Mouse (Mus musculus) liver, embryonic 11.5 days (tissue): ENCODE results near the gene Plekhg3. TPM values are rescaled to one million over a fixed set of nuclear protein-coding genes. Genes with fewer than 3 reads are reported as not detected.

Source experiments
- ATAC-seq: fragments of 200-750 bp; cut with Nextera tagmentation; replicated peaks from 2 replicates; pipeline ENCODE4 v1.8.0; 2017; ENCODE audit warnings: moderate number of reproducible peaks, mild to moderate bottlenecking, moderate TSS enrichment, moderate library complexity; ENCODE audit not compliant: low FRiP score
- DNase-seq: peaks from one replicate; pipeline ENCODE4 v3.0.0-alpha.2; 2017; ENCODE audit warnings: low spot score
- H3K27ac ChIP-seq: fragments of 300-500 bp; sonication (generic); 2 replicates; pipeline ENCODE4 v1.5.1; 2014; ENCODE audit warnings: mild to moderate bottlenecking, low read depth, low read length, control low read depth
- H3K27me3 ChIP-seq: fragments of 300-500 bp; sonication (generic); replicated peaks from 2 replicates; pipeline ENCODE4 v1.6.1; 2014; ENCODE audit warnings: low read length, mixed read lengths; ENCODE audit not compliant: control insufficient read depth, insufficient read depth
- H3K36me3 ChIP-seq: fragments of 300-500 bp; sonication (generic); 2 replicates; pipeline ENCODE4 v1.6.1; 2014; ENCODE audit warnings: mild to moderate bottlenecking, low read length, moderate library complexity, mixed read lengths; ENCODE audit not compliant: control insufficient read depth, insufficient read depth
- H3K4me1 ChIP-seq: fragments of 300-500 bp; sonication (generic); replicated peaks from 2 replicates; pipeline ENCODE4 v1.6.1; 2014; ENCODE audit warnings: low read length, mixed read lengths; ENCODE audit not compliant: control insufficient read depth, insufficient read depth
- H3K4me2 ChIP-seq: fragments of 300-500 bp; sonication (generic); 2 replicates; pipeline ENCODE4 v1.6.1; 2014; ENCODE audit warnings: mild to moderate bottlenecking, control low read depth, moderate library complexity
- H3K4me3 ChIP-seq: fragments of 300-500 bp; sonication (generic); 2 replicates; pipeline ENCODE4 v1.5.1; 2014; ENCODE audit warnings: low read depth, low read length, control low read depth
- H3K9ac ChIP-seq: fragments of 300-500 bp; sonication (generic); 2 replicates; pipeline ENCODE4 v1.6.1; 2014; ENCODE audit warnings: low read depth, low read length, control low read depth
- H3K9me3 ChIP-seq: fragments of 300-500 bp; sonication (generic); 2 replicates; pipeline ENCODE4 v1.6.1; 2016; ENCODE audit warnings: low read length, inconsistent platforms, mixed read lengths; ENCODE audit not compliant: control insufficient read depth
- WGBS: fragments of 180-500 bp; shearing (Covaris S2); extraction: QIAGEN DNeasy Blood & Tissue Kit; methylation state at CpG from one replicate; pipeline ENCODE4 v1.1.7; 2014; 5-methylcytosine and 5-hydroxymethylcytosine counted together
- polyA plus RNA-seq: library from polyadenylated mRNA; unstranded; fragments of >200 nt; fragmentation: Nextera tagmentation; extraction: Ambion mirVana; gene quantifications from 2 replicates; pipeline ENCODE4 v1.2.1, GENCODE M21; 2014

The Plekhg3 gene
- polyA plus RNA-seq, 1 experiment from 2014 or later: 4.1 TPM

DNA sequence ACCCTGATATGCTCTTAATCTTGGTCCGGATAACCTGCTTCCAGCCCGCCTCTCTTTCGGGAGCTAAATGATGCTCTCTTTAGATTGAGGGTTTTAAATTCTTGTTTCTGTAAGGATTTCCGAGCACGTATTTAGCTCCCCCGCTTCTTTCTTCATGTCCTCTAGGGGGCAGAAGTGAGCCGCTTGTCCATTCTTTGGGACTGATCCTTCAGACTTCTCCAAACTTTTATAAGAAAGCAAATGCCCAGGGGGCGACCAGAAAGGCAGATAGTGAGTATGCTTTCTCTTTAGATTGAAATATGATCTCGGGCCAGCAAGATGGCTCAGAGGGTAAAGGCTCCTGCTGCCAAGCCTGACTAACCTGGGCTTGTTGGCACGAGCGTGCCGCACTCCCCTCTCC lies 34.4 kb upstream of the Plekhg3 start:
- H3K9me3 ChIP-seq: no peaks in the 10 kb centered on the region

DNA sequence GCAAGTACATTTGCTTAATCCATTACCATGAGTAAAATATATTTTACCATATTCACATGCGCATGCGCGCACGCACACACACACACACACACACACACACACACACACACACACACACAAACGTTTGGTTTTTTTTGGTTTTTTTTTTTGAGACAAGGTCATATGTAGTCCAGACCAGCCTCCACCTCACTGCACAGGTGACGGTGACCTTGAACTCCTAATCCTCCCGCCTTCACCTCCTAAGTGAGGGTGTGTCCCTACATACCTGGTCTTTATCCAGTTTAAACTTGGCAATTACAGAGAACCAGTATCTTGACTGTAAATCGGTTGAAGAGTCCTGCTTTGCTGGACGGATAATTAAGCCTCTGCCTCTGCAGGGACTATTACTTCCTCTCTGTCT lies 31.4 kb upstream of the Plekhg3 start:
- no peak overlapping the region for H3K4me2 ChIP-seq
- H3K9me3 ChIP-seq: no peaks in the 10 kb centered on the region
- H3K4me3 ChIP-seq: no peak overlapping the region
- no peaks in the 10 kb centered on the region for H3K36me3 ChIP-seq
- no peak overlapping the region for H3K9ac ChIP-seq
- H3K4me1 ChIP-seq: peaks cover 5% of the 10 kb centered on the region; the same call in 1 of the 2 replicates
- H3K27me3 ChIP-seq: no peaks in the 10 kb centered on the region
- DNase-seq (no peak), ATAC-seq (no peak)
- 73% methylated on average over 9 of the region's 9 CpGs for WGBS
- H3K27ac ChIP-seq: no peak overlapping the region

More for the DNA sequence above, 34.4 kb upstream of the Plekhg3 start:
- 30% methylated on average over 12 of the region's 12 CpGs for WGBS
- H3K4me2 ChIP-seq: no peak overlapping the region
- no peak overlapping the region for H3K4me3 ChIP-seq
- H3K4me1 ChIP-seq: peaks cover 5% of the 10 kb centered on the region; the same call in 1 of the 2 replicates
- ATAC-seq: no peak
- H3K9ac ChIP-seq: no peak overlapping the region
- no peak for DNase-seq
- H3K27ac ChIP-seq: no peak overlapping the region
- H3K27me3 ChIP-seq: no peaks in the 10 kb centered on the region
- H3K36me3 ChIP-seq: no peaks in the 10 kb centered on the region

DNA sequence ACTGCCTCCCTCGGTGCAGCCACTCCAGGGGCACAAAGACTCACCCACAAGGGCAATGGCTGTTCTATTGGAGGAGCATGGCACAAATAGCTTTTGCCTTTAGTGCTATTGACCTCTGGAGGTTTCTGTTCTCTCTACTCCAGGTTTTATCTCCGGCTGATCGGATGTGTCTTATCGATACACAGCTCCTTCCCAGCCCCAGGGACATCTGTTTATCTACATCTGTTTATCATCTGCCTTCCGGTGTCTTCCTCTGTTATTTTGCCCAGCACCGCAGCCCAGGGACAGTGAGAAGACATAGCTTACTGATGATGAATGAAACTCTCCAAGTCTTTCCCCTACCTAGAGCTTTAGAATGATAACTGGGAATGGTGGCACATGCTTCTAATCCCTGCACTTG lies 30.6 kb upstream of the Plekhg3 start:
- H3K4me3 ChIP-seq: no peak overlapping the region
- H3K36me3 ChIP-seq: no peaks in the 10 kb centered on the region
- no peak for DNase-seq
- H3K4me1 ChIP-seq: peaks cover 5% of the 10 kb centered on the region; the same call in 1 of the 2 replicates
- H3K27me3 ChIP-seq: no peaks in the 10 kb centered on the region
- no peak for ATAC-seq
- H3K9ac ChIP-seq: no peak overlapping the region
- H3K9me3 ChIP-seq: no peaks in the 10 kb centered on the region
- H3K4me2 ChIP-seq: no peak overlapping the region
- WGBS: 60% methylated on average over 6 of the region's 6 CpGs
- H3K27ac ChIP-seq: no peak overlapping the region

DNA sequence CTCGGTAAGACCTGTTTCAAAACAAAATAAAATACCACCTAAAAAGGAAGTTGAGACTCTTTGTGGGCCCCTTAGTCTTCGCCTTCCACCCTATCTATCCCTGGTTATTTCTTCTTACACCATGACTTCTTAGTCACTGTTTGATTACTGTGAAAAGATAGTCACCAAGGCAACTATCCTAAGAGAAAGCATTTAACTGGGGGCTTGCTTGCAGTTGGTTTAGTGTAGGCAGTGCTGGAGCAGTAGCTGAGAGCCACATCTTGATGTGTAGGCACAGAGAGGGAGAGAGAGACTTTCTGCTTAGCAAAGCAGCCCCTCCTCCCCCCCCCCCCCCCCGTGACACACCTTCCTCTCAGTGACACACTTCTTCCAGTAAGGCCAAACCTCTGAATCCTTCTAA lies 29.8 kb upstream of the Plekhg3 start:
- H3K9me3 ChIP-seq: no peaks in the 10 kb centered on the region
- H3K4me3 ChIP-seq: no peak overlapping the region
- no peak for DNase-seq
- WGBS: 26% methylated on average over 2 of the region's 3 CpGs
- H3K9ac ChIP-seq: no peak overlapping the region
- peaks cover 5% of the 10 kb centered on the region; the same call in 1 of the 2 replicates for H3K4me1 ChIP-seq
- H3K27ac ChIP-seq: no peak overlapping the region; the same call in 1 of the 2 replicates
- peak; percentile 65 for ATAC-seq
- no peak overlapping the region for H3K4me2 ChIP-seq
- H3K36me3 ChIP-seq: no peaks in the 10 kb centered on the region
- H3K27me3 ChIP-seq: no peaks in the 10 kb centered on the region

DNA sequence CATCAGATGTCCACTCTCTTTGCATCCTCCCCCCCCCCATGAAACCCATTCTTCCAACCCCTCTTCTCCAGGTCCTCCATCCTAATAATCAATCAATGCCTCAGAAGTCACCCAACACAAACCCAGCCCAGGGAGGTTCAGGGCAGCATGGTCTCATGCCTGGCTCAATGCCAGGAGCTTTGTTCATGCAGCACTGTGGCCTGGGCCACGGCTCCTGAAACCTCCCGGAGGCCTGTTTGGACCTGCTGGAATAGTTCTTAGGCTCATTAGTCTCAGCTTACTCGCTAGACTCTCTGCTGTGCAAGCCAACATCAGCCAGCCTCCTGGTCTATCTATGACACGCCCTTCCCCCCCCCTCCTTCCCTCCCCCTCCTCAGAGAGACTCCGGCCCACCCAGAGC lies 27.7 kb upstream of the Plekhg3 start:
- H3K4me1 ChIP-seq: peaks cover 5% of the 10 kb centered on the region; the same call in 1 of the 2 replicates
- H3K9me3 ChIP-seq: no peaks in the 10 kb centered on the region
- H3K4me2 ChIP-seq: no peak overlapping the region
- no peaks in the 10 kb centered on the region for H3K36me3 ChIP-seq
- ATAC-seq (no peak), DNase-seq (no peak)
- H3K27ac ChIP-seq: no peak overlapping the region
- 65% methylated on average over 5 of the region's 5 CpGs for WGBS
- H3K27me3 ChIP-seq: no peaks in the 10 kb centered on the region
- no peak overlapping the region for H3K4me3 ChIP-seq
- H3K9ac ChIP-seq: no peak overlapping the region

DNA sequence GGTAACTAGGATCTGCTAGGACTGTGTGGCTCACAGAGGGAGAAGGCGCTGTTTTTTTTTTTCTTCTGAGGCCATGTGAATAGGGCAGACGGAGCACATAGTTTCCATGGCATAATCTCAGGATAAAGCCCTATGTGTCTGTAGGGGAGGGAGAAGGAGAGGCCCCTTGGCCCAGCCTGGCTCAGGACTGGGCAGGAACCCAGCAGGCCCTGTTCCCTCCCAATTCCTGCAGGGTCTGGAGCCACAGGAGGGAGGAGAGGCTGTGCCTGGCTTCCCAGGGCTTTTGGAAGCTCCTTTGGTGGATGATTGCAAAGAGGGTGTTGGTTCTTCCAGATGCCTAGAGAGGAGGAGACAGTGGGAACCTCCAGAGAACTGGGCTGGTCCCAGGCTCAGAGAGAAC lies 24.2 kb upstream of the Plekhg3 start:
- no peak for DNase-seq
- H3K4me1 ChIP-seq: no peaks in the 10 kb centered on the region
- no peak overlapping the region for H3K9ac ChIP-seq
- H3K27ac ChIP-seq: no peak overlapping the region
- ATAC-seq: no peak
- H3K27me3 ChIP-seq: no peaks in the 10 kb centered on the region
- H3K4me2 ChIP-seq: no peak overlapping the region
- H3K36me3 ChIP-seq: no peaks in the 10 kb centered on the region
- H3K4me3 ChIP-seq: no peak overlapping the region
- 79% methylated on average over 2 of the region's 2 CpGs for WGBS
- no peaks in the 10 kb centered on the region for H3K9me3 ChIP-seq

DNA sequence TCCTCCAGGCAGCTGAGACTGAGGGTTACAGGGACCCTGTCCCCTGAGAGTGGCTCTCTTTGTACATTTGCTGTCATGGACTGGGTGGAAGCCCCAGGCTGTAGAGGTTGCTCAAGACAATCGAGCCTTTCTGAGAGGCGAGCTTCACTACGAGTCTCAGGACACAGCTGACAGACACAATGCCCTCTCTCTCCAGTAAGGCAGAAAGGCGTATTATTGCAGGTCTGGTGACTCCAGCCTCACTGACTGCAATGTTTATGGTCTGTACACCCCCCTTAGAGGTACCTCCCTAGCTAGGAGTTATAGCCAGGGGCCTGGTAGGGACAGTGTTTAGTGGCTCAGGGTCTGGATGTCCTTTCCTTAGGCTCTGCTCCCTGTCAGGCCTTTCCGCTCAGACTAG lies 22.9 kb upstream of the Plekhg3 start:
- DNase-seq (no peak), ATAC-seq (no peak)
- no peak overlapping the region for H3K4me2 ChIP-seq
- H3K9ac ChIP-seq: no peak overlapping the region
- no peak overlapping the region for H3K27ac ChIP-seq
- 87% methylated on average over 5 of the region's 5 CpGs for WGBS
- no peaks in the 10 kb centered on the region for H3K4me1 ChIP-seq
- H3K36me3 ChIP-seq: no peaks in the 10 kb centered on the region
- no peak overlapping the region for H3K4me3 ChIP-seq
- no peaks in the 10 kb centered on the region for H3K9me3 ChIP-seq
- H3K27me3 ChIP-seq: no peaks in the 10 kb centered on the region

DNA sequence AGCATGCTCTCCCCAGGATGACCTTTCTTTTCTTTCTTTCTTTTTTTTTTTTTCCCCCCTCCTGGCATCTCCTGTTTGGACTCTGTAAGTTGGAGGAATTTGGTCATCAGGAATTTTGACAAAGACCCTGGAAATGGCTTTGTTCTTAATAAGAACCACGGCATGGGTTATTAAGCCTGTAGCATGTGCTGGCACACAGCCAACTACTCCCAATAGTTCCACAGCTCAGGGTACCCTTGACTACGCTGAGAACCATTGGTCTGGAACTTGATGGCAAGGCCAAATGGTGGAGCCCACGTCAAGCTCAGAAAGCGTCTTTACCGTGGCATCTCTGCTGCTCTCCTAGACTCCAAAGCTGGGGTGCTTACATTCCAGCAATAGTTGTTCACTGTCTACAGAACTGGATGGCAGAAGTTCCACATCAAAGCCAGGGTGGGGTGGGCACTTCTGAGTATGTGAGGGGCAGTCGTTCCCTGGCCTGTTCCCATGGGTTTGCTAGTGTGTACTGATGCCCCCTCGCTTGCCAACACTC lies 21.7 kb upstream of the Plekhg3 start:
- Histone ChIP-seq H3K4me2 (no peak overlapping the region), H3K4me3 (no peak overlapping the region), H3K27me3 (no peaks in the 10 kb centered on the region), H3K9me3 (no peaks in the 10 kb centered on the region), H3K4me1 (no peaks in the 10 kb centered on the region), H3K27ac (no peak overlapping the region), H3K36me3 (no peaks in the 10 kb centered on the region), H3K9ac (no peak overlapping the region)
- DNase-seq: no peak
- 85% methylated on average over 7 of the region's 7 CpGs for WGBS
- ATAC-seq: no peak

DNA sequence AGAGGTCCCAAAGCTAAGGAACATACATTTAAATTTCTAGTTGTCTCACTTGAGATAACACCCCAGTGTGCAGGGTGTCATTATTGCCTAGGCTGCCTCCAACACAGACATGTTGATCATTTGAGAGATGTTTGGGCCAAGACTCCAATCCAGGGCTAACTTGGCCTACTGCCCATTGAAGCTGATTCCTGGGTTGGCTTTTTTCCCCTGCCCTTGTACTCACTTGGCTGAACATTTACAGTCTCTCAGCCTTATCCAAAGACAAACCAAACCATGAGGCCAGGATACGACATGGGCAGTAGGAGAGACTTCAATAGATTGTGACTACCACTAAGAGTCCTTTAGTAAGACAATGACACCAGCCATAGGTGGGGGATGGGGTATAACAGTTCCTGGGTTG lies 18.0 kb upstream of the Plekhg3 start:
- H3K27ac ChIP-seq: no peak overlapping the region
- H3K36me3 ChIP-seq: no peaks in the 10 kb centered on the region
- H3K9me3 ChIP-seq: no peaks in the 10 kb centered on the region
- no peaks in the 10 kb centered on the region for H3K27me3 ChIP-seq
- H3K9ac ChIP-seq: no peak overlapping the region
- 0 out of 2 replicates have a peak, but pooled peaks cover 2% of the 10 kb centered on the region for H3K4me1 ChIP-seq
- H3K4me2 ChIP-seq: no peak overlapping the region
- H3K4me3 ChIP-seq: no peak overlapping the region
- WGBS: 56% methylated on average over 1 of the region's 1 CpGs
- ATAC-seq: no peak
- no peak for DNase-seq
